ENCODE assay signal across 8 mouse cellular contexts in the genomic region with DNA sequence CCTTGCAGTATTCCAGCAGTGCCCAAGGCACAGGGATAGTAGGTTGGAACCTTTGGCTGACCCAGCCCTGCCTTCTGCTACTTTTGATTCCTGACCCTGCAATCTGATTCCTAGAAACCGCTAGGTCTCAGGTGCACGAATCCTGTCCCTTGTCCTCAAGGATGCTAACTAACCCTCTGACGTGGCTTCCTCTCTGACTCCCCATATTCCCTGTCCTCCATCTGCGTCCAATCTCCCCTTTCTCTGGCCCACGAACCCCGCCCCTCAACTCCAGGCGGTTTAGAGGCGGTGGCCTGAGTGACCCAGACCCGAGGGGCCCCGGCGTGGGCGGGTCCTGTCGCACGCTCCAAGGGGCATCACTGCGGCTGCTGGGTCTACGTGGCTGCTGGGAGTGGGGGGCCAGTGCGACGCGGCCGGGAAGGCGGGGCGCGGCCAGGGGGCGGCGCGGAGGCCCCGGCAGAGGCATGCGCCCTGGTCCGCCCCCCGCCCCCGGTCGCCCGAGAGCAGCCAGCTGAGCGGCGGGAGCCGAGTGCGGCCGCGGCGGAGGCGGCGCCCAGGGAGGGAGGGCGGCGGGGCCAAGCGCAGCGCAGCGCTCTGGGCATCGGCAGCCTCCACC. TPM values are rescaled to one million over a fixed set of nuclear protein-coding genes. Genes with fewer than 3 reads are reported as not detected.
DNase-seq lines count a peak whose midpoint lies in the region; ATAC-seq and TF ChIP-seq lines count a peak whose summit lies in the region.

A gene (plus strand): TSS at position 612 of the 616 bp plus-strand sequence.

- TF ChIP-seq POLR2A in myocyte (IDR thresholded peaks at IDR 0.05; ENCODE audit: insufficient read length, low read depth): peak; percentile 49

- DNase-seq in gastrocnemius, adult 18-20 months (ENCODE audit: low spot score): peak; percentile 45
- DNase-seq in gastrocnemius, adult 8-10 months (ENCODE audit: low spot score in 2 of 2): no peak
- peak; percentile 47 to 72 for DNase-seq in adrenal gland, postnatal 36 days
- peak; percentile 71 for DNase-seq in hindbrain, embryonic 11.5 days (ENCODE audit: low spot score)
- DNase-seq in layer of hippocampus, adult 9-11 months: no peak

- H3K79me2 ChIP-seq in myocyte (ENCODE audit: control insufficient read depth, insufficient read depth): no peaks in the 10 kb centered on the region

- peak within 1 kb of the TSS; percentile 54 for H3K4me3 ChIP-seq in forebrain, embryonic 15.5 days
- H3K4me3 ChIP-seq in hindbrain, embryonic 11.5 days (ENCODE audit: low read depth, low read length): peak within 1 kb of the TSS; percentile 49
- peak within 1 kb of the TSS; percentile 71 for H3K4me3 ChIP-seq in limb, embryonic 13.5 days
- H3K4me3 ChIP-seq in myocyte: peak within 1 kb of the TSS; percentile 20

- H3ac ChIP-seq in myocyte (ENCODE audit: control insufficient read depth, insufficient read length): peak within 1 kb of the TSS; percentile 12

- H3K4me2 ChIP-seq in forebrain, embryonic 15.5 days (replicated peaks): peak within 1 kb of the TSS; percentile 77
- H3K4me2 ChIP-seq in hindbrain, embryonic 11.5 days (replicated peaks; ENCODE audit: low read depth, low read length): peak within 1 kb of the TSS; percentile 84
- H3K4me2 ChIP-seq in limb, embryonic 13.5 days (replicated peaks): peak within 1 kb of the TSS; percentile 93
- peak within 1 kb of the TSS; percentile 76 for H3K4me2 ChIP-seq in myocyte (ENCODE audit: low read depth)

- H3K36me3 ChIP-seq in forebrain, embryonic 15.5 days: no peaks in the 10 kb centered on the region
- H3K36me3 ChIP-seq in hindbrain, embryonic 11.5 days (ENCODE audit: control insufficient read depth, insufficient read depth, low read length): no peaks in the 10 kb centered on the region
- no peaks in the 10 kb centered on the region for H3K36me3 ChIP-seq in limb, embryonic 13.5 days
- no peaks in the 10 kb centered on the region for H3K36me3 ChIP-seq in myocyte (ENCODE audit: control insufficient read depth, insufficient read depth)

- WGBS in forebrain, embryonic 15.5 days: 2% methylated on average over 42 of the region's 48 CpGs
- WGBS in hindbrain, embryonic 11.5 days: under 1% methylated on average over 33 of the region's 48 CpGs
- 1% methylated on average over 22 of the region's 48 CpGs for WGBS in limb, embryonic 13.5 days

- H3K9ac ChIP-seq in forebrain, embryonic 15.5 days (replicated peaks): peak within 1 kb of the TSS; percentile 58
- H3K9ac ChIP-seq in hindbrain, embryonic 11.5 days (ENCODE audit: low read depth, low read length): peak within 1 kb of the TSS; percentile 65
- peak within 1 kb of the TSS; percentile 86 for H3K9ac ChIP-seq in limb, embryonic 13.5 days

- peak within 1 kb of the TSS; percentile 49 for H3K27ac ChIP-seq in forebrain, embryonic 15.5 days (replicated peaks)
- H3K27ac ChIP-seq in hindbrain, embryonic 11.5 days (ENCODE audit: low read depth, low read length): peak within 1 kb of the TSS; percentile 68
- H3K27ac ChIP-seq in limb, embryonic 13.5 days: peak within 1 kb of the TSS; percentile 80

- H3K9me3 ChIP-seq in forebrain, embryonic 15.5 days: no peaks in the 10 kb centered on the region
- no peaks in the 10 kb centered on the region for H3K9me3 ChIP-seq in hindbrain, embryonic 11.5 days (ENCODE audit: control insufficient read depth, low read length)
- no peaks in the 10 kb centered on the region for H3K9me3 ChIP-seq in limb, embryonic 13.5 days

- peaks cover 22% of the 10 kb centered on the region for H3K4me1 ChIP-seq in forebrain, embryonic 15.5 days
- peaks cover 9% of the 10 kb centered on the region for H3K4me1 ChIP-seq in hindbrain, embryonic 11.5 days (replicated peaks; ENCODE audit: control insufficient read depth, insufficient read depth, low read length)
- peaks cover 39% of the 10 kb centered on the region for H3K4me1 ChIP-seq in limb, embryonic 13.5 days

- peaks cover 20% of the 10 kb centered on the region; the same call in 1 of the 2 replicates for H3K27me3 ChIP-seq in forebrain, embryonic 15.5 days
- peaks cover 27% of the 10 kb centered on the region for H3K27me3 ChIP-seq in hindbrain, embryonic 11.5 days (ENCODE audit: control insufficient read depth, insufficient read depth, low read length)
- peaks cover 28% of the 10 kb centered on the region for H3K27me3 ChIP-seq in limb, embryonic 13.5 days
- H3K27me3 ChIP-seq in myocyte (ENCODE audit: control insufficient read depth, insufficient read depth, insufficient read length): no peaks in the 10 kb centered on the region

- peak; percentile 67 for ATAC-seq in forebrain, embryonic 15.5 days (replicated peaks)
- peak; percentile 68 for ATAC-seq in hindbrain, embryonic 11.5 days (ENCODE audit: low FRiP score)
- peak; percentile 74; the same call in 1 of the 2 replicates for ATAC-seq in limb, embryonic 13.5 days (ENCODE audit: low FRiP score, low read depth)

TF ChIP-seq in myocyte, 11 proteins besides CTCF, POLR2A, EP300 and RAD21:
- TF ChIP-seq SRF (IDR thresholded peaks at IDR 0.05; ENCODE audit: control insufficient read depth, insufficient read length, low read depth) (no peak), CEBPB (IDR thresholded peaks at IDR 0.05; ENCODE audit: insufficient read depth, poor library complexity, severe bottlenecking) (no peak), MYOD1 (IDR thresholded peaks at IDR 0.05; ENCODE audit: control insufficient read depth in 1 of 3, insufficient read length in 2 of 3, low read depth in 2 of 3) (no peak), REST (IDR thresholded peaks at IDR 0.05; ENCODE audit: insufficient read depth, insufficient read length) (no peak), TCF12 (IDR thresholded peaks at IDR 0.05; ENCODE audit: insufficient read depth, poor library complexity, severe bottlenecking) (no peak), MYOG (IDR thresholded peaks at IDR 0.05; ENCODE audit: control insufficient read depth in 1 of 3, insufficient read depth in 1 of 3, insufficient read length in 2 of 3, low read depth in 2 of 3) (no peak), POLR2AphosphoS2 (IDR thresholded peaks at IDR 0.05; ENCODE audit: insufficient read length, low read depth) (no peak), TCF3 (IDR thresholded peaks at IDR 0.05; ENCODE audit: insufficient read length, low read depth) (no peak), E2F4 (IDR thresholded peaks at IDR 0.05; ENCODE audit: insufficient read depth) (no peak), MAX (IDR thresholded peaks at IDR 0.05; ENCODE audit: low read depth) (no peak), USF1 (IDR thresholded peaks at IDR 0.05; ENCODE audit: low read depth) (no peak)

RNA-seq across cellular contexts. Expression of the gene that starts here (rescaled TPM):
- 1 to 10 TPM; 3.4 to 4.5 TPM for total RNA-seq in gastrocnemius, adult 18-20 months (2021)
- 1 to 10 TPM; 2.4 to 2.7 (median 2.5) TPM for total RNA-seq in gastrocnemius, adult 8-10 months (2022)
- total RNA-seq in adrenal gland, postnatal 36 days (2021): 1 to 10 TPM; 4.7 to 7.2 TPM
- 5.7 and 6.3 TPM in 2 replicates for polyA plus RNA-seq in forebrain, embryonic 15.5 days (2015; fragmentation: Nextera tagmentation; extraction: Ambion mirVana)
- polyA plus RNA-seq in hindbrain, embryonic 11.5 days (2014; fragmentation: Nextera tagmentation; extraction: Ambion mirVana): 8.7 and 9.5 TPM in 2 replicates
- 9.8 and 10.6 TPM in 2 replicates for polyA plus RNA-seq in limb, embryonic 13.5 days (2015; fragmentation: Nextera tagmentation; extraction: Ambion mirVana)
- 6.5 TPM for polyA plus RNA-seq in myocyte (2012; fragmentation: generic; extraction: Trizol)

Comparison
In these comparisons a context has a peak if more than half of its experiments do, and no peak if none do; other contexts are left out.
1. DNase-seq: peak in gastrocnemius, adult 18-20 months (single experiment), adrenal gland, postnatal 36 days (2 of 2) and hindbrain, embryonic 11.5 days (single experiment); none in gastrocnemius, adult 8-10 months (0 of 2) and layer of hippocampus, adult 9-11 months (single experiment).
2. H3K4me3 ChIP-seq: peak in every context shown above with its lines; median percentile 71 in limb, embryonic 13.5 days; 54 in forebrain, embryonic 15.5 days; 49 in hindbrain, embryonic 11.5 days; 20 in myocyte.
3. Peak in every context shown above with its lines, with median percentiles within 50 percentile points of each other: ATAC-seq, H3K27ac ChIP-seq, H3K4me2 ChIP-seq and H3K9ac ChIP-seq.